Mouse (Mus musculus) hindbrain, embryonic 15.5 days (tissue): ENCODE data around the gene Tbc1d16. TPM values are rescaled to one million over a fixed set of nuclear protein-coding genes. Genes with fewer than 3 reads are reported as not detected.
"Not testable (repeated sequence)": the region's sequence is repeated elsewhere in the genome, so short reads cannot be mapped to it uniquely, and the experiment has no call there.

Experiments
- ATAC-seq: fragments of 200-750 bp; cut with Nextera tagmentation; 2 replicates; pipeline ENCODE4 v1.8.0; 2017; ENCODE audit warnings: low read depth, moderate number of reproducible peaks, moderate TSS enrichment; ENCODE audit not compliant: low FRiP score
- H3K27ac ChIP-seq: fragments of 300-500 bp; sonication (generic); replicated peaks from 2 replicates; pipeline ENCODE4 v1.5.1; 2015; ENCODE audit warnings: mild to moderate bottlenecking, inconsistent platforms
- H3K27me3 ChIP-seq: fragments of 300-500 bp; sonication (generic); 2 replicates; pipeline ENCODE4 v1.6.1; 2015; ENCODE audit warnings: control low read depth, inconsistent platforms
- H3K36me3 ChIP-seq: fragments of 300-500 bp; sonication (generic); 2 replicates; pipeline ENCODE4 v1.6.1; 2015; ENCODE audit warnings: control low read depth, inconsistent platforms
- H3K4me1 ChIP-seq: fragments of 300-500 bp; sonication (generic); replicated peaks from 2 replicates; pipeline ENCODE4 v1.6.1; 2015; ENCODE audit warnings: control low read depth, inconsistent platforms
- H3K4me2 ChIP-seq: fragments of 300-500 bp; sonication (generic); 2 replicates; pipeline ENCODE4 v1.6.1; 2015; ENCODE audit warnings: moderate library complexity, mild to moderate bottlenecking, inconsistent platforms
- H3K4me3 ChIP-seq: fragments of 300-500 bp; sonication (generic); 2 replicates; pipeline ENCODE4 v1.5.1; 2015; ENCODE audit warnings: mild to moderate bottlenecking, inconsistent platforms
- H3K9ac ChIP-seq: fragments of 300-500 bp; sonication (generic); 2 replicates; pipeline ENCODE4 v1.6.1; 2015; ENCODE audit warnings: inconsistent platforms
- H3K9me3 ChIP-seq: fragments of 300-500 bp; sonication (generic); 2 replicates; pipeline ENCODE4 v1.6.1; 2016; ENCODE audit warnings: control low read depth, inconsistent platforms
- WGBS: fragments of 180-500 bp; shearing (Covaris S2); methylation state at CpG from one replicate; pipeline ENCODE4 v1.1.7; 2015; 5-methylcytosine and 5-hydroxymethylcytosine counted together
- polyA plus RNA-seq: library from polyadenylated mRNA; unstranded; fragments of >200 nt; fragmentation: Nextera tagmentation; extraction: Ambion mirVana; gene quantifications from 2 replicates; pipeline ENCODE4 v1.2.1, GENCODE M21; 2015

Gene Tbc1d16
- polyA plus RNA-seq: 56.1 and 57.1 TPM in 2 replicates

GRCm38 (mm10) chr11:119228091-119228781 is at the start of gene Tbc1d16, which contains the start of gene Ccdc40:
Gene Tbc1d16, minus strand, starts transcription at chr11:119228499.
Gene Ccdc40, plus strand, starts transcription at chr11:119228572.
- H3K9ac ChIP-seq: peak within 1 kb of the TSS; percentile 88
- H3K4me2 ChIP-seq: peak within 1 kb of the TSS; percentile 99
- H3K9me3 ChIP-seq: no peaks in the 10 kb centered on the region
- H3K4me1 ChIP-seq: peaks cover 57% of the 10 kb centered on the region
- H3K27me3 ChIP-seq: no peaks in the 10 kb centered on the region
- peak within 1 kb of the TSS; percentile 85 for H3K4me3 ChIP-seq
- ATAC-seq: peak; percentile 88
- peak within 1 kb of the TSS; percentile 83 for H3K27ac ChIP-seq
- H3K36me3 ChIP-seq: no peaks in the 10 kb centered on the region
- under 1% methylated on average over 54 of the region's 66 CpGs for WGBS

GRCm38 (mm10) chr11:119273186-119273930 is 45.1 kb upstream of the Tbc1d16 start:
- WGBS: 89% methylated on average over 8 of the region's 8 CpGs
- Histone ChIP-seq H3K9ac (no peak overlapping the region), H3K27ac (no peak overlapping the region), H3K4me2 (no peak overlapping the region), H3K27me3 (no peaks in the 10 kb centered on the region), H3K4me3 (no peak overlapping the region), H3K4me1 (peaks cover 23% of the 10 kb centered on the region), H3K36me3 (peaks cover 36% of the 10 kb centered on the region), H3K9me3 (no peaks in the 10 kb centered on the region)
- ATAC-seq: no peak

GRCm38 (mm10) chr11:119272492-119272891 is 44.2 kb upstream of the Tbc1d16 start:
- WGBS: 76% methylated on average over 3 of the region's 3 CpGs
- not testable (repeated sequence) for H3K9me3 ChIP-seq, ATAC-seq, H3K27ac ChIP-seq, H3K4me3 ChIP-seq, H3K9ac ChIP-seq, H3K27me3 ChIP-seq, H3K4me2 ChIP-seq
- Histone ChIP-seq H3K4me1 (peaks cover 30% of the 10 kb centered on the region), H3K36me3 (peaks cover 36% of the 10 kb centered on the region)

GRCm38 (mm10) chr11:119268557-119269195 is 40.4 kb upstream of the Tbc1d16 start:
- H3K27me3 ChIP-seq: no peaks in the 10 kb centered on the region
- ATAC-seq: no peak
- H3K4me2 ChIP-seq: peak overlapping the region; percentile 78
- peak overlapping the region; percentile 76; the same call in 1 of the 2 replicates for H3K27ac ChIP-seq
- peaks cover 34% of the 10 kb centered on the region for H3K4me1 ChIP-seq
- H3K9ac ChIP-seq: peak overlapping the region; percentile 72
- H3K36me3 ChIP-seq: peaks cover 21% of the 10 kb centered on the region; the same call in 1 of the 2 replicates
- H3K9me3 ChIP-seq: no peaks in the 10 kb centered on the region
- H3K4me3 ChIP-seq: peak overlapping the region; percentile 57
- WGBS: 72% methylated on average over 16 of the region's 16 CpGs

GRCm38 (mm10) chr11:119267768-119268556 is 39.7 kb upstream of the Tbc1d16 start, which contains the start of gene Gaa:
Gene Gaa, plus strand, starts transcription at chr11:119267887.
- peak within 1 kb of the TSS; percentile 76 for H3K27ac ChIP-seq
- H3K36me3 ChIP-seq: peaks cover 19% of the 10 kb centered on the region; the same call in 1 of the 2 replicates
- ATAC-seq: peak; percentile 83
- H3K27me3 ChIP-seq: no peaks in the 10 kb centered on the region
- H3K9ac ChIP-seq: peak within 1 kb of the TSS; percentile 72
- H3K4me1 ChIP-seq: peaks cover 34% of the 10 kb centered on the region
- peak within 1 kb of the TSS; percentile 78 for H3K4me2 ChIP-seq
- H3K9me3 ChIP-seq: no peaks in the 10 kb centered on the region
- 5% methylated on average over 52 of the region's 52 CpGs for WGBS
- peak within 1 kb of the TSS; percentile 57 for H3K4me3 ChIP-seq

GRCm38 (mm10) chr11:119267241-119267674 is 39.0 kb upstream of the Tbc1d16 start:
- H3K27me3 ChIP-seq: no peaks in the 10 kb centered on the region
- peak overlapping the region; percentile 76 for H3K27ac ChIP-seq
- no peaks in the 10 kb centered on the region for H3K9me3 ChIP-seq
- H3K4me2 ChIP-seq: peak overlapping the region; percentile 78
- peak overlapping the region; percentile 72; the same call in 1 of the 2 replicates for H3K9ac ChIP-seq
- ATAC-seq: peak; percentile 68
- peaks cover 15% of the 10 kb centered on the region; the same call in 1 of the 2 replicates for H3K36me3 ChIP-seq
- H3K4me3 ChIP-seq: peak overlapping the region; percentile 57; the same call in 1 of the 2 replicates
- H3K4me1 ChIP-seq: peaks cover 34% of the 10 kb centered on the region
- 39% methylated on average over 6 of the region's 6 CpGs for WGBS

GRCm38 (mm10) chr11:119265811-119266210 is 37.5 kb upstream of the Tbc1d16 start:
- Histone ChIP-seq H3K4me2 (no peak overlapping the region), H3K27me3 (no peaks in the 10 kb centered on the region), H3K4me3 (no peak overlapping the region), H3K9me3 (no peaks in the 10 kb centered on the region), H3K27ac (no peak overlapping the region), H3K4me1 (peaks cover 32% of the 10 kb centered on the region), H3K9ac (no peak overlapping the region), H3K36me3 (peaks cover 13% of the 10 kb centered on the region)
- WGBS: 83% methylated on average over 7 of the region's 7 CpGs
- ATAC-seq: no peak

GRCm38 (mm10) chr11:119264413-119264812 is 36.1 kb upstream of the Tbc1d16 start:
- Histone ChIP-seq H3K4me1 (peaks cover 21% of the 10 kb centered on the region), H3K9ac (no peak overlapping the region), H3K9me3 (no peaks in the 10 kb centered on the region), H3K4me3 (no peak overlapping the region), H3K27ac (no peak overlapping the region), H3K36me3 (peaks cover 13% of the 10 kb centered on the region), H3K4me2 (no peak overlapping the region), H3K27me3 (no peaks in the 10 kb centered on the region)
- WGBS: 91% methylated on average over 13 of the region's 13 CpGs
- no peak for ATAC-seq

GRCm38 (mm10) chr11:119259977-119260376 is 31.7 kb upstream of the Tbc1d16 start:
- Histone ChIP-seq H3K4me3 (no peak overlapping the region), H3K27me3 (no peaks in the 10 kb centered on the region), H3K9ac (no peak overlapping the region), H3K9me3 (no peaks in the 10 kb centered on the region), H3K4me1 (no peaks in the 10 kb centered on the region), H3K36me3 (peaks cover 13% of the 10 kb centered on the region), H3K27ac (no peak overlapping the region), H3K4me2 (no peak overlapping the region)
- ATAC-seq: no peak
- WGBS: 90% methylated on average over 8 of the region's 8 CpGs

- Histone ChIP-seq H3K4me1 (no peaks in the 10 kb centered on the region), H3K9ac (no peak overlapping the region), H3K27ac (peak overlapping the region; percentile 21), H3K36me3 (peaks cover 8% of the 10 kb centered on the region), H3K4me2 (peak overlapping the region; percentile 47), H3K27me3 (no peaks in the 10 kb centered on the region), H3K9me3 (no peaks in the 10 kb centered on the region), H3K4me3 (peak overlapping the region; percentile 29)
- peak; percentile 54; the same call in 1 of the 2 replicates for ATAC-seq
- WGBS: 71% methylated on average over 23 of the region's 23 CpGs
Measured at GRCm38 (mm10) chr11:119258572-119259322, 30.4 kb upstream of the Tbc1d16 start.
